Mouse (Mus musculus) hindbrain, embryonic 12.5 days (tissue): ENCODE measurements around the gene Twnk. TPM values are rescaled to one million over a fixed set of nuclear protein-coding genes. Genes with fewer than 3 reads are reported as not detected.
A peak's percentile ranks its signal among the peaks of the same experiment; 100 is the strongest.
"Not testable (repeated sequence)": the region's sequence is repeated elsewhere in the genome, so short reads cannot be mapped to it uniquely, and the experiment has no call there.

Experiments used
- ATAC-seq: fragments of 200-750 bp; cut with Nextera tagmentation; 2 replicates; pipeline ENCODE4 v1.8.0; 2017; ENCODE audit warnings: moderate TSS enrichment; ENCODE audit not compliant: low FRiP score
- H3K27ac ChIP-seq: fragments of 300-500 bp; sonication (generic); 2 replicates; pipeline ENCODE4 v1.5.1; 2016; ENCODE audit warnings: mild to moderate bottlenecking
- H3K27me3 ChIP-seq: fragments of 300-500 bp; sonication (generic); 2 replicates; pipeline ENCODE4 v1.6.1; 2016; ENCODE audit warnings: mild to moderate bottlenecking
- H3K36me3 ChIP-seq: fragments of 300-500 bp; sonication (generic); 2 replicates; pipeline ENCODE4 v1.6.1; 2016; ENCODE audit warnings: mild to moderate bottlenecking
- H3K4me1 ChIP-seq: fragments of 300-500 bp; sonication (generic); 2 replicates; pipeline ENCODE4 v1.6.1; 2016
- H3K4me2 ChIP-seq: fragments of 300-500 bp; sonication (generic); replicated peaks from 2 replicates; pipeline ENCODE4 v1.6.1; 2016; ENCODE audit warnings: mild to moderate bottlenecking
- H3K4me3 ChIP-seq: fragments of 300-500 bp; sonication (generic); 2 replicates; pipeline ENCODE4 v1.5.1; 2016; ENCODE audit warnings: mild to moderate bottlenecking
- H3K9ac ChIP-seq: fragments of 300-500 bp; sonication (generic); 2 replicates; pipeline ENCODE4 v1.6.1; 2016; ENCODE audit warnings: mild to moderate bottlenecking, moderate library complexity
- H3K9me3 ChIP-seq: fragments of 300-500 bp; sonication (generic); replicated peaks from 2 replicates; pipeline ENCODE4 v1.6.1; 2016; ENCODE audit warnings: mild to moderate bottlenecking
- WGBS: fragments of 180-500 bp; shearing (Covaris S2); methylation state at CpG from one replicate; pipeline ENCODE4 v1.1.7; 2016; 5-methylcytosine and 5-hydroxymethylcytosine counted together
- polyA plus RNA-seq: library from polyadenylated mRNA; unstranded; fragments of >200 nt; fragmentation: Nextera tagmentation; extraction: Ambion mirVana; gene quantifications from 2 replicates; pipeline ENCODE4 v1.2.1, GENCODE M21; 2016

Twnk gene
- polyA plus RNA-seq, 1 experiment from 2014 or later = 19.7 TPM

DNA sequence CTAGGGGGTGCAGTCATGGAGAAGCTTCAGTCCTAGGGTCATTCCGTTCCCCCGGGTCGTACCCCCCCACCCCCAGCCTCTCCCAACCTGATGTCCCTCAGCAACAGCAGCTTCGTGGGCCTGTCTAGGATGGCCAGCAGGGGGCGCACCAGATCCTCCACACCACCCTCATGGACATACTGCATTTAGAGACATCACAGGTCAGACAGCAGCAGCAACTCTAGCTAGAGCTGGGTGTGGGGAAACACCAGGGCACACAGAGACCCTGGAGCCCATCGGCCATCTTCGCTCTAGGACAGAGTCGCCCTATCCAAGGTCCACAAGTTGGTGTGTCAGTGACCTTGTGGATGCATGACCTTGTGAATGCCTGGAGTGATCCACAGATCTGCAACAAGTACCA is 24.6 kb downstream of the Twnk start:
- H3K27me3 ChIP-seq = no peaks in the 10 kb centered on the region
- H3K27ac ChIP-seq = no peak overlapping the region
- no peak overlapping the region for H3K4me2 ChIP-seq
- no peak overlapping the region for H3K9ac ChIP-seq
- no peak for ATAC-seq
- 49% methylated on average over 8 of the region's 8 CpGs for WGBS
- H3K4me3 ChIP-seq = no peak overlapping the region
- peaks cover 27% of the 10 kb centered on the region for H3K4me1 ChIP-seq
- H3K36me3 ChIP-seq = peaks cover 28% of the 10 kb centered on the region
- H3K9me3 ChIP-seq = no peaks in the 10 kb centered on the region

DNA sequence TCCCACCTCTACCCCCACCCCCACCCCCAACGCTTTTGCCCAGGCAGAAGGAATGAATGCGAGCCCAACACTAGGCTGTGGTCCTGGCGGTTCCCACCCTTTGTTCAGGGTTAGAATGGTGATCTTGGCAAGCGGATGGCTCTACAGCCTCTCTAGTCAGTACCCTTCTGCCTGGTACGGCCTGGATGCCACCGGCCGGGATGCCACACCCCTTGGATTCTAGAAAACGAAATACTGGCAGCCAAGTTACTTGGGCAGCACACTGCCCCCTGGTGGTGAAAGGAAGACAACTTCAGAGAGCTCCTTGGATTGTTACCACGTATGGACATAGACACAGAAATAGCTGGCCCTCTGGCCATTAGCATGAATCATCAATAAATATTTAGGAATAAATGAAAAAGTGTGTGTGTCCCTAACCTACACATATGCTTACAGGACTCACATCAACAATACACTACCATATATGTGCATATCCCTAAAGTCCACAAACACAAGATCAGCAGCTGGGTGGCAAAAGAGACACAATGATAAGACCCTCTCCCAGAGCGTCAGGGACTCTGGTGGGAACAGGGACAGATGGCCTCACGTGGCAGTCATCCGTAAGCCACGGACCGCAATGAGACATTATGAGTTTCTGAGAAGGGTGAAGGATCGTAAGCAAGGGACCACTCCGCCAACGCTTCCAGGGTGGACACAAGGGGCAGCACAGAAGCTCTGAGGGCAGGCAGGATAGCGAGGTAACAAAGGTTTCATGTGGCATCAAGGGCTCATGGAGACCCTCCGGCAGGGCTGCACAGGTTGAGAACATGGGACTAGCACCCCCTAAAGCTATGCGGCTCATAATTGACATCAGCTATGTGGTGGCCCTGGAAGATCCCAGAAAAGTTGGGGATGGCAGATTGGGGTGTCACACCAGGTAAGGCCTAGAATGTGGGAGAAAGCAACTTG is 25.6 kb downstream of the Twnk start:
- Histone ChIP-seq H3K4me2 (peak overlapping the region; percentile 19), H3K36me3 (peaks cover 19% of the 10 kb centered on the region), H3K4me3 (no peak overlapping the region), H3K27me3 (peaks cover under 1% of the 10 kb centered on the region; the same call in 1 of the 2 replicates), H3K9me3 (no peaks in the 10 kb centered on the region), H3K27ac (no peak overlapping the region), H3K9ac (no peak overlapping the region), H3K4me1 (peaks cover 27% of the 10 kb centered on the region)
- ATAC-seq = peak; percentile 21; the same call in 1 of the 2 replicates
- 42% methylated on average over 20 of the region's 20 CpGs for WGBS

GRCm38 (mm10) chr19:45031780-45032179 is 26.3 kb downstream of the Twnk start:
- H3K9ac ChIP-seq = no peak overlapping the region
- H3K4me2 ChIP-seq = no peak overlapping the region
- 19% methylated on average over 4 of the region's 4 CpGs for WGBS
- peak; percentile 29; the same call in 1 of the 2 replicates for ATAC-seq
- peaks cover 12% of the 10 kb centered on the region for H3K36me3 ChIP-seq
- H3K9me3 ChIP-seq = no peaks in the 10 kb centered on the region
- H3K27ac ChIP-seq = no peak overlapping the region
- H3K4me3 ChIP-seq = no peak overlapping the region
- peaks cover 7% of the 10 kb centered on the region; the same call in 1 of the 2 replicates for H3K27me3 ChIP-seq
- H3K4me1 ChIP-seq = peaks cover 27% of the 10 kb centered on the region

DNA sequence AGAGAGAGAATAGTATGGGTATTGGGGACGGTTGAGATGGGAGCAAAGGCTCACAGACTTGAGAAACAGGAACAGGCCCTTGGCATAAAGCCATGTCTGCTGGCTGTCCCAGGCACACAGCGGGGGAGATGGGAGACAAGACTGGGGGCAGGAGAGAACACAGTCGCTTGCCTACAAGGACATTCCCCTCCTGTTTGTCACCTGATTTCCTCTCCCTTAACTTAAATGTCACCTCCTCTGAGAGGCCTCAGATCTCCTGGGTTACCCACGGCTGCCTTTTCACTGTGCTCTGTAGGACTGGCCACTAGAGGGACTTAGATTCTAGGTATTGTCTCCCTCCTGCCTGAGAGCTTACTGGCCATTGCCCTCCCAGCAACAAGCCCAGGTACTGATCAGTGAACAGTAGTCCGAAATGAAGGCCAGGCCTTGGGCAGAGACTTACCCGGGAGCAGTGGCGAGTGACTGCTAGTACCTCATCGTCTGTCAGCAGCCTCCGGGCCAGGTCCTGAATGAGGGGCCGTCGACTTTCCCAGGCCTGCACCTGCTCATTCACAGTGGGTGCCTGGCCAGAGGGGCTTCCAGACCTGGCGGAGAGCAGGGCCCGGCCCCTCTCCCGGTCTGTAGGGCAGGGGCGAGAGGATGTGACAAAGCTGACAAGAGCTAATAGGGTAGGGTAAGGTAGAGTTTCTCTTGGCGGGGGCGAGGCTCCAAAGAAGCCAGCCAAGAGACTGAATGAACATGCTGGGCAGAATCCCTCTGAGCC is 27.3 kb downstream of the Twnk start:
- 49% methylated on average over 17 of the region's 17 CpGs for WGBS

GRCm38 (mm10) chr19:45036867-45037266 is 31.4 kb downstream of the Twnk start:
- no peaks in the 10 kb centered on the region for H3K9me3 ChIP-seq
- H3K4me2 ChIP-seq = no peak overlapping the region
- peaks cover 11% of the 10 kb centered on the region for H3K4me1 ChIP-seq
- no peak overlapping the region for H3K27ac ChIP-seq
- 32% methylated on average over 14 of the region's 16 CpGs for WGBS
- H3K9ac ChIP-seq = no peak overlapping the region
- no peaks in the 10 kb centered on the region for H3K36me3 ChIP-seq
- H3K27me3 ChIP-seq = peaks cover 31% of the 10 kb centered on the region
- no peak overlapping the region for H3K4me3 ChIP-seq
- no peak for ATAC-seq

More for the DNA sequence above, 27.3 kb downstream of the Twnk start:
- H3K4me1 ChIP-seq = peaks cover 21% of the 10 kb centered on the region
- no peak overlapping the region for H3K4me2 ChIP-seq
- H3K36me3 ChIP-seq = 0 out of 2 replicates have a peak, but pooled peaks cover 4% of the 10 kb centered on the region
- H3K4me3 ChIP-seq = no peak overlapping the region
- no peak overlapping the region for H3K9ac ChIP-seq
- H3K9me3 ChIP-seq = no peaks in the 10 kb centered on the region
- no peak for ATAC-seq
- no peak overlapping the region for H3K27ac ChIP-seq
- peaks cover 10% of the 10 kb centered on the region; the same call in 1 of the 2 replicates for H3K27me3 ChIP-seq

DNA sequence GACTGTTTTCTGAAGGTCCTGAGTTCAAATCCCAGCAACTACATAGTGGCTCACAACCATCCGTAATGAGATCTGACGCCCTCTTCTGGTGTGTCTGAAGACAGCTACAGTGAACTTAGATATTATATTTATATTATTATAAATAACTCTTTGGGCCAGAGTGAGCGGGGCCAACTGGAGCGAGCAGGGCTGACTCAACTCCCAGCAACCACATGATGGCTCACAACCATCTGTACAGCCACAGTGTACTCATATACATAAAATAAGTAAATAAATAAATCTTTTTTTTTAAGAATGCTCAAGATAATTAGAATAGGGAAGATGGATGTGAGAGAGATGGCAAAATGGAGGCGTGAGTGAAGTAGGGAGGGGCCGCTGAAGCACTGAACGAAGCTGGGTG is 32.7 kb downstream of the Twnk start:
- not testable (repeated sequence) for H3K4me2 ChIP-seq, H3K4me3 ChIP-seq, H3K27ac ChIP-seq, H3K4me1 ChIP-seq, H3K9ac ChIP-seq, H3K9me3 ChIP-seq, H3K36me3 ChIP-seq, ATAC-seq
- 91% methylated on average over 7 of the region's 7 CpGs for WGBS
- peaks cover 36% of the 10 kb centered on the region for H3K27me3 ChIP-seq

DNA sequence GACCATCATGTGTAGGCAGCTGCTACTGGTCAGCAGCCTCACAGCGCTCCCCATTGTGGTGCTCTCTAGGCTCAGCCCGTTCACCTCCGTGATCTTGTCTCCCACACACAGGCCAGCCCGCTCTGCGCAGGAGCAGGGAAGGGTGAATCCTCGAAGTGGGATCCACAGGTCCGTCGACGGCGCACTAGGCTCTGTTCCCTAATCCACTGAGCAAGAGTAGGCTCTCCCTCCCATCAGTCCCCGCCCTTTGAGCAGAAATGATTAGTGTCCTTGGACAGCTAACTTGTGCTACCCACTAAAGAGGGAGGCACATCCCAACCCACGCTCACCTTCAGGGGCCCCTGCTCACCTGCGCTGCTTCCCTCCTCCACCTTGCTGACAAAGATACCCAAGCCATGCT is 34.8 kb downstream of the Twnk start:
- no peak overlapping the region for H3K4me3 ChIP-seq
- H3K36me3 ChIP-seq = no peaks in the 10 kb centered on the region
- no peaks in the 10 kb centered on the region for H3K9me3 ChIP-seq
- H3K9ac ChIP-seq = no peak overlapping the region
- H3K27me3 ChIP-seq = peaks cover 52% of the 10 kb centered on the region
- 51% methylated on average over 13 of the region's 13 CpGs for WGBS
- ATAC-seq = peak; percentile 21; the same call in 1 of the 2 replicates
- peaks cover 2% of the 10 kb centered on the region; the same call in 1 of the 2 replicates for H3K4me1 ChIP-seq
- H3K27ac ChIP-seq = no peak overlapping the region
- no peak overlapping the region for H3K4me2 ChIP-seq

GRCm38 (mm10) chr19:45044389-45044927 is 39.0 kb downstream of the Twnk start:
- Histone ChIP-seq H3K36me3 (no peaks in the 10 kb centered on the region), H3K4me3 (no peak overlapping the region), H3K4me1 (peaks cover 35% of the 10 kb centered on the region), H3K27me3 (peaks cover 50% of the 10 kb centered on the region), H3K9ac (no peak overlapping the region), H3K27ac (no peak overlapping the region), H3K9me3 (no peaks in the 10 kb centered on the region), H3K4me2 (no peak overlapping the region)
- ATAC-seq = no peak
- 60% methylated on average over 11 of the region's 11 CpGs for WGBS

GRCm38 (mm10) chr19:45045236-45045635 is 39.8 kb downstream of the Twnk start:
- H3K27ac ChIP-seq = no peak overlapping the region
- WGBS = 36% methylated on average over 15 of the region's 15 CpGs
- ATAC-seq = no peak

DNA sequence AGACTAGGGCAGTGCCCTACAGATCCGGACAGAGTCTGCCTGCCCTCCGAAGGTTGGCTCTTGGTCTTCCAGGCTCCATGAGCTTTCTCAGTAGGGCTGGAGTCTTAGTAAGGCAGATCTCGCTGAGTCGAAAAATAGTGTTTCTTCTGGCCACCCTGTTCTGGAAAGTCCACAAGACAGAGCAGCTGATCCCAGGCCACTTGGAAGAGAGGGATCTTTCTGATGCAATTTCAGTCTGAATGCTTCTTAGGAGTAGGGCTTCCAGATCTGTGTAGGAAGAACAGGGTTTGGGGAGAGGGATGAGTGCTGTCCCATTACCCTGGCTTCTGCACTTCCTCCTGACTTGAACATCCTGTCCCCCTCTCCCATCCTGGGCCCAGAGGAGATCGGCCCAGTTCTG is 40.2 kb downstream of the Twnk start, which contains the start of gene Pdzd7:
TSS of gene Pdzd7 (minus strand) at position 67 of the 400 bp plus-strand sequence.
- 83% methylated on average over 5 of the region's 5 CpGs for WGBS
- no peaks in the 10 kb centered on the region for H3K9me3 ChIP-seq
- H3K9ac ChIP-seq = peak within 1 kb of the TSS; percentile 69
- H3K4me1 ChIP-seq = peaks cover 34% of the 10 kb centered on the region
- H3K27me3 ChIP-seq = peaks cover 38% of the 10 kb centered on the region
- no peak for ATAC-seq
- H3K27ac ChIP-seq = no peak within 1 kb of the TSS
- H3K4me2 ChIP-seq = peak within 1 kb of the TSS; percentile 71
- H3K4me3 ChIP-seq = peak within 1 kb of the TSS; percentile 49
- H3K36me3 ChIP-seq = 0 out of 2 replicates have a peak, but pooled peaks cover 2% of the 10 kb centered on the region

More at GRCm38 (mm10) chr19:45045236-45045635, 39.8 kb downstream of the Twnk start:
- no peaks in the 10 kb centered on the region for H3K36me3 ChIP-seq
- H3K4me1 ChIP-seq = peaks cover 34% of the 10 kb centered on the region
- no peak overlapping the region for H3K4me2 ChIP-seq
- peaks cover 42% of the 10 kb centered on the region for H3K27me3 ChIP-seq
- no peak overlapping the region for H3K4me3 ChIP-seq
- H3K9me3 ChIP-seq = no peaks in the 10 kb centered on the region
- no peak overlapping the region for H3K9ac ChIP-seq

DNA sequence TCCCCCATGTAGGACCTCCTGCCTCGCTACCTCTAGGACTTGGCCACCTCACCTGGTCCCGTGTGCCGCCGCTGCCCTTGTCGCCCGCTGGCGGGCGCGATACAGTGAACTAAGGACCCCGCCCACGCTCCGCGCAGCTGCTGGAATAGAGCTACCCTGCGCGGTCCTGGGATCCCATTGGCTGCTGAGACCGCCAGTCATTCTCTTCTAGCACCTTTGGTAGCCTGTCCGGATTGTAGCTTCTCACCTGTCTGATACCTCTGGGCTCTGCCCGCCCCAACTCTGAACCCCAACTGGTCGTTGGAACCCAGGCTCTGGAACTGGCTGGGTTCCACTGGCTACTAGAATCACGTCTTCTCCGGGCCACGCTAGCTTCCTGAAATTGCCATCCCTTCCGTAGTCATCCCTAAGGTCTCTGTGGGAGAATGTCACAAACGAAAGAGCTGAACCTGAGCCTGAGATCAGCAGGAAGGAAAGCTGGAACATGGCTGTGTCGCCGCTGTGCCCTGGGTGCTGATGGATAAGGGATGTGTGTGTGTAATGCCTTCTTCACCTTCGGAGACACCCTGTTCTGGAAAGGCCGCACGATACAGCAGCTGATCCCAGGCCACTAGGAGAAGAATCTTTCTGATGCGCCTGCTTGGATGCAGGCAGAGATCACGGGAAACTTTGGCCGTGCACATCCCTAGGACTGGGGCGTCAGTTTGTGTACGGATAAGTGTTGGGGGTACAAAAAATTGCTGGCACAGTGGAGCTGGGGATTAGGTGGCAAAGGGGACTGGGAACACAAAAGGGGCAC is 41.3 kb downstream of the Twnk start:
- H3K9ac ChIP-seq = peak overlapping the region; percentile 69
- H3K4me3 ChIP-seq = peak overlapping the region; percentile 49
- H3K4me1 ChIP-seq = peaks cover 34% of the 10 kb centered on the region
- WGBS = 3% methylated on average over 34 of the region's 34 CpGs
- no peaks in the 10 kb centered on the region for H3K9me3 ChIP-seq
- ATAC-seq = peak; percentile 57
- H3K27ac ChIP-seq = peak overlapping the region; percentile 87
- 0 out of 2 replicates have a peak, but pooled peaks cover 7% of the 10 kb centered on the region for H3K36me3 ChIP-seq
- H3K27me3 ChIP-seq = peaks cover 34% of the 10 kb centered on the region
- H3K4me2 ChIP-seq = peak overlapping the region; percentile 71
